Mouse (Mus musculus) lung, postnatal 14 days (tissue): ENCODE results near the gene Me1.
A peak's percentile ranks its signal among the peaks of the same experiment; 100 is the strongest.

Experiments
- DNase-seq: peaks from one replicate; pipeline ENCODE4 v3.0.0; 2021

The Me1 gene

GRCm38 (mm10) chr9:86695818-86696261 lies at the start of gene Me1:
Me1 (minus strand) TSS chr9:86695953.
- peak; percentile 45 for DNase-seq

DNA sequence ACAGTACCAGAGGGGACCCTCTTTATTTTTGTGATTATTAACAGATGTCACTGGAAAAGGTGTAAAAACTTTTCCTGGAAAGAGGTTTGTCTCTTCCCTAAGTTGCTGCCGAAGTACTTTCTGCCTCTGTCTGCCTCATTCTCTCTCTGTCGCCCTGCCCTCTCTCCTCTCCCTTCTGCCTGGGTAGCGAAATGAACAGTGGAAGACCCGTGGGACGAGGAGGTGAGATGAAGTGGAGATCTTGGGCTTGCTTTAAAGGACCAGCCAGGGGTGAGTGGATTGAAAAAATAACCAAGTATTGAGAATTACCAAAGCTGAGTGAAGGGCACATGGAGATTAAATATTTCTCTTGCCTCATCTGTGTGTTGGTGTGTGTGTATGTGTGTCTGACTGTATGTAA lies 48.3 kb upstream of the Me1 start:
- DNase-seq, result no peak

GRCm38 (mm10) chr9:86742959-86743911 lies 47.5 kb upstream of the Me1 start, which contains the start of gene Prss35:
Prss35 (plus strand) TSS chr9:86743649.
- DNase-seq, result peak; percentile 19

DNA sequence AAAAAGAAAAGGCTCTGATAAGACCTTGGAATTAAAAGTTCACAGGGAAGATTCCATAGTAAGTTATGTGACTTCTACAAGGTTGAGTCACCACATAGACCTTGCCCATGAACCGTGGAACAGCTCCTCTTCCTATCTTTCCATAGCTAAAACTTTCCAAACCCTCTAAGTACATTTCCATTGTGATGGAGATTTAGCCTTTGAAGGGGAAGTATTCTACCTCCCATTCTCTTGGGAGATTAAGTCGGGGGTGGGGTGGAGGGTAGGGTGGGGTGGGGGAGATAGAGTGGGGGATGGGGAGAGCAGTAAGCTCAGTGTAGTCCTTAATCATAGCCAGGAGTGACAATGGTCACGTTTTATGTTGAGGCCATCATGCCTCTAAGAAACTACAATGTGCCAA lies 44.2 kb upstream of the Me1 start:
- no peak for DNase-seq

DNA sequence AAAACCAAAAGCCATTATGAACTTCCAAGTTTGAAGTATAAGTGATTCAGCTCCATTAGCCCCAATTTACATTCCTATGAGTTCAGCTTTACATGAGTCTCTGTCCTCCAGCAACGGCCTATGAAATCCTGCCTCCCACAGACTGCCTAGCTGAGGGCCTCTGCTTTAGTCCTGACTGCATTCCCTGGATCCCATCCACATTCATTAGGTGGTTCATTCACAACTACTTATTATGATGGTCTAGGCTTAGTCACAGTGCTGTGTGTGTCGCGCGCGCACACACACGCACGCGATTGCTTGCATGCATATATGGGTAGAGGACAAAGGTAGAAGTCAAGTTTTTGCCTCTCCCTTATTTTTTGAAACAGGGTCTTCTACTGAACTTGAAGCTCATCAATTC lies 43.0 kb upstream of the Me1 start:
- no peak for DNase-seq

DNA sequence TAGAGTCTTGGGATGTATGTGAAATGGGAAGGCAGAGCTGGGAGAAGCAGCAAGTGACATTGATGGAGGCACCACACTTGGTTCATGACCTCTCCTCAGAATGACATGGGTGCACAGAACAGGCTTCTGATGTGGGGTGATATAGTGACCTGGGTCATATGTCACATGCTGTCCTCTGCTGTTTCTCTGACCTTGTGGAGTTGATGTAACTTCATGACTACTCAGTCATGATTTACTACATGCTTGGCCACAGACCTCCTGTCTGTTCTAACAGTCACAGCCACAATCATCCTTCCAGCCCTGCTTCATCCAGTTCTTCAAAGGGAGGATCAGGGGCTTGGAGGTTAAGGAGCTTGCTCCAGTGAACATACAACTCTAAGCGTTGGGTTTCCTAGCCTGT lies 42.3 kb upstream of the Me1 start:
- no peak for DNase-seq

GRCm38 (mm10) chr9:86736991-86737390 lies 41.2 kb upstream of the Me1 start:
- DNase-seq, result no peak

- no peak for DNase-seq
Observed at GRCm38 (mm10) chr9:86734795-86735194, 39.0 kb upstream of the Me1 start.

- no peak for DNase-seq
Observed at GRCm38 (mm10) chr9:86734357-86734756, 38.6 kb upstream of the Me1 start.

DNA sequence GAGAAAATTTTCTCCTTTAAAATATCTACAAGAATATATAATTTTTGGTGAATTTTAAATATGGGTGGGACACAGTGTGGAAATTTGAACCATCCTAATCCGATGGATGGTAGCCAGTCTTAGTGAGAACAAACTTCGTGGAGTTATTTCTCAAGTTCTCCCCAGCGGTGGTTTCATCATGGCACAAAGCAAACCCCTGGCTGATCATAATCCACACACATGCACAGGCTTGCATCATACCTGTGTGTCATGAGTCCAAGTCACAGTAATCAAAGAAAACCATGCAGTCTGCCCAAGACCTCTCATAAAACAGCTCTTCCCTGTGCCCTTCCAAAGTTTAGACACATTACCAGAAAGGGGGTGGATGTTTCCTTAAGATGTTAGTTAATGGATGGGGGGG lies 34.1 kb upstream of the Me1 start:
- no peak for DNase-seq

DNA sequence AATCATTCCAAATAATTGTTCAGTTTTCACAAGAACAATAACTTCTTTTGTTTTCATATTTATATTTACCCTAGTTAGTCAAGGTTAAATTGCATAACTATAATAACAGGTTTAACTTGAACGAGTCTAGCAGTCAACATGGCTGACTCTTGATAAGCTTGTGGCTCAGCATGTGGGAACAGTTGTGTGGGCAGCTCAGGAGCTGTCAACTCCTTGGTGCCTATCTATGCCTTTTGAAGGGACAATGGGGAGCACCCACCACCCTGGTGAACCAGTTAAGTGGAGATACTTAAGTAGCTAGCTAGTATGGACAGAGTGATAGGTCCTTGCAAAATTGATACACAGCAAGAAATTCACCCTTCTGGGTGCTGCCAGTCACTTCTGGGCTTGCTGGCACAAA lies 33.3 kb upstream of the Me1 start:
- DNase-seq, result no peak

DNA sequence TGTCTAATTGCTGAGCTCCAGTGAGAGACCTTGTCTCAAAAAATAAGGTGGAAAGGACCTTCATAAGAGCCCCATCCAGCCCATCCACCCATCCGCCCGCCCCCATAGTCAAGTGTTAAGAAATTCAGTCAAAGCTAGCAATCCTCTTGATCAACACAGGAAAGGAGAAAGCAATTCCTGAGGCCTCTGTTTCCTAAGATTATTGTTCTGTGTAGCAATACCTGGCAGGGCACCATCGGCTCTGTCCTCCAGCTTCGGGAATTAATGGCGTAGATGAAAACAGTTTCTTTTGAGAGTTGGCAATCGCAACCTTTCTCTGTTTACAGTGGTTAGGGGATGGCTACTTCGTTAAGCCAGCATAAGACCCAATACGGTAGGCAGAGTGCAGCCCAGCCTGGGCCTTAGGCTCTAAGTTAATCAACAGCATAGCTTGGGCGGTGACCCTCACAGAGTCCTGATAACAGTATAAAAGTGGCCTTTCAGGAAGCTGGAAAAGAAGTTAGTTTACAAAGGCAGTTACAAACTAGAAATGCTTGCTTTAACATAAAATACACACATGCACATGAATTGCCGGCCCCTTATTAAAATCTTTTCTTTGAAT lies 32.6 kb upstream of the Me1 start:
- peak; percentile 27 for DNase-seq

GRCm38 (mm10) chr9:86726381-86726720 lies 30.6 kb upstream of the Me1 start:
- no peak for DNase-seq

DNA sequence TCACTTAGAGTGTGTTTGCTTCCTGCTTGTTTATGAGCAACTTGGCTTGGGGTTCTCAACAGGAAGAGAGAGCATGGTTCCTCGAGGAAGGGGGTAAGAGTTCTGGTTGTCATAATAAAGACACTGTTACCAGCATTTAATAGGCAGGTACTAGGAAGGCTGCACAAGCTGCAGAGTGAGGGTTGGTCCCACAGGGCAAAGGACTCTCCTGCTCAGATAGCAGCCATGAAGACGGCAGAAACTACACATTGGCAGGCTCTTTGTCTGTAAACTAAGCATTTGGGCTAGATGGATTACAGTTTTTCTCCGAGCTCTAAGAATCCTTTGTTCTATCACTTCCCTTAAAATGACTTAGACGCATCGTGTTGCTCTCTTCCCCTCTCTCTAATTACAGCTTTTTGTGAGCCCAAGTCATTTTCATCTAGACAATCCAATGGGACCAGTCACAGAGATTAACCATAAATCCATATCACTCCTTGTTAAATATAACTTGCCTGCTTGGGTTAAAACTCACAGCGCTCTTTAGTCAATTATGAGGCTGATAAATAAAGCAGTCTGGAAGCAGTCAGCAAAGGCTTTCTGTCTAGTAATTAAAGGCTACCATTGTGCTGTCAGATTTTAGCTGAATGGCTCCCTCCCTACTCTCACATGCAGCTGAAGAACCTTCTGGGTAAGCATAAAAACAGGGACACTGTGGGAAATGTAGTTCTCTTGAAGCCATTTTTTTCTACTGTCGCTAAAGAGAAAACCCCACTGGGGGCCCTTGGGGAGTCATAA lies 30.0 kb upstream of the Me1 start:
- no peak for DNase-seq

GRCm38 (mm10) chr9:86725066-86725465 lies 29.3 kb upstream of the Me1 start:
- DNase-seq, result no peak

- no peak for DNase-seq
Observed at GRCm38 (mm10) chr9:86720794-86721193, 25.0 kb upstream of the Me1 start.

DNA sequence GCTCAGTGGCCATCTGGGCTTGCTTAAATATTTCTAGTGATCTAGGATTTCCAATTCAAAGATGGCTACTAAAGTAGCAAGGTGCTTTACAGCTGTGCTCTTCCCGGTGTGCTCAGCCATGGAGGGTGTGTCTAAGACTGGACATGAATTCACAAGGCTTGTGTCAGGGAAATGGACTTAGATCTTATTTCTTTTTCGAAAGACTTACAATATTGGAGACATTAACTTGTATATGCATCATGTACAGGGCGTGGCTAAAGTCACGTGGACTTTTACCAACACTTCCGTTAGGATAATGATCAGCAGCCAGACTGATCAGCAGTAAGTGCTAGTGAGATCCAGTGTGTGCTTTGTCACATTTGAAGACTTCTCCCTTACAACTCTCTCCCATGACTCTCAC lies 24.5 kb upstream of the Me1 start:
- no peak for DNase-seq

DNA sequence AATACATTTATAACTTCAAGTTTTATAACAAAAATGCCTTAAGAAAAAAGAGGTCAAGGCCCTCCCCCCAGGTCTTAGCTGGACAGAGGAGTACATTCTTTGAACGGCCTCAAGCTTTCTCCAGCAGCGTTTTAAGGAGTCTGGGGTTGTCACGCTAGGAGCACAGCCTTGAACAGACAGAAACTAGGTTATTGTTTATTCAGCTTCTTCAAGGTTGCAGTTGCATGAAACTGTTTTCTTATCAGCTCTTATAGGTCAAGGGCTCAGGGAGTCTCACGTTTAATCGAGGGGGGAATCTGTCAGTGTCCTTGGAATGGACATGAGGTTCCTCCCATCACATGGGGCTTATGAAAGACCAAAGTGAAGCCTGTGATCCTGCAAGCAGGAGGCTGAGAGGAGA lies 21.4 kb upstream of the Me1 start:
- no peak for DNase-seq

- DNase-seq, result no peak
Observed at GRCm38 (mm10) chr9:86716540-86716939, 20.8 kb upstream of the Me1 start.

DNA sequence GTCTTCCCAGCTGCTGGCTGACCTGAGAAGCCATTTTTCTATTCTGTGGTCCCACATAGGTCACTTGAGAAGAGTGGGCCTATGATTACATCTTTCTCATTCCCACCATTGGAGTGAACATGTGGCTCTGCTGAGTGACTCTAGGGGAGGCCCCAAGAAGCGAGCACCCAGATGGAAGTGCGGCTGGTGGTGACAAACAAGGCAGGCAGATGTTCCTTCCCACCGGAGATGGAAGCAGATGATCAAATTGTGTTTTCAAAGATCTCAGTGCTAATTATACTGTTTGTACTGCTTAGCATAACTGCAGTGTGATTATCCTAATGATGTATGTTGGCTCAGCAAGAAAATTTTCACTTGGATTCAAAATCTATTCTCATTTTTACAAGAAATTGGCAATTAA lies 18.3 kb upstream of the Me1 start:
- no peak for DNase-seq

- DNase-seq, result no peak
Observed at GRCm38 (mm10) chr9:86712648-86713047, 16.9 kb upstream of the Me1 start.

- DNase-seq, result no peak
Observed at GRCm38 (mm10) chr9:86710091-86710634, 14.4 kb upstream of the Me1 start.

- DNase-seq, result no peak
Observed at GRCm38 (mm10) chr9:86708921-86709320, 13.2 kb upstream of the Me1 start.
